Mouse (Mus musculus): ENCODE results near the gene Tent4b. TPM values are rescaled to one million over a fixed set of nuclear protein-coding genes. Genes with fewer than 3 reads are reported as not detected.
"Not testable (repeated sequence)": the region's sequence is repeated elsewhere in the genome, so short reads cannot be mapped to it uniquely, and the experiment has no call there.

Tent4b gene
- polyA plus RNA-seq, 1 experiment from 2014 or later, result 14.5 TPM

GRCm38 (mm10) chr8:88197328-88197727 is 1.7 kb upstream of the Tent4b start:
- Histone ChIP-seq H3K27ac (ENCODE audit: low read depth, low read length) (no peak overlapping the region), H3K4me2 (replicated peaks; ENCODE audit: low read depth, low read length) (no peak overlapping the region), H3K27me3 (ENCODE audit: control insufficient read depth, insufficient read depth, low read length) (no peaks in the 10 kb centered on the region), H3K9ac (ENCODE audit: low read depth, low read length) (no peak overlapping the region), H3K36me3 (ENCODE audit: control insufficient read depth, insufficient read depth, low read length) (no peaks in the 10 kb centered on the region), H3K4me3 (ENCODE audit: low read depth, low read length) (no peak overlapping the region), H3K4me1 (replicated peaks; ENCODE audit: control insufficient read depth, insufficient read depth, low read length) (peaks cover 8% of the 10 kb centered on the region), H3K9me3 (ENCODE audit: control insufficient read depth, low read length) (no peaks in the 10 kb centered on the region)
- no peak for ATAC-seq (ENCODE audit: low FRiP score)
- 59% methylated on average over 3 of the region's 3 CpGs for WGBS
- DNase-seq (ENCODE audit: low spot score), result no peak

- H3K36me3 ChIP-seq (ENCODE audit: control insufficient read depth, insufficient read depth, low read length), result no peaks in the 10 kb centered on the region
- peak overlapping the region; percentile 93 for H3K27ac ChIP-seq (ENCODE audit: low read depth, low read length)
- H3K27me3 ChIP-seq (ENCODE audit: control insufficient read depth, insufficient read depth, low read length), result no peaks in the 10 kb centered on the region
- ATAC-seq (ENCODE audit: low FRiP score), result no peak
- no peak for DNase-seq (ENCODE audit: low spot score)
- no peaks in the 10 kb centered on the region for H3K9me3 ChIP-seq (ENCODE audit: control insufficient read depth, low read length)
- WGBS, result under 1% methylated on average over 10 of the region's 10 CpGs
- H3K4me2 ChIP-seq (replicated peaks; ENCODE audit: low read depth, low read length), result peak overlapping the region; percentile 72
- H3K9ac ChIP-seq (ENCODE audit: low read depth, low read length), result peak overlapping the region; percentile 87
- peak overlapping the region; percentile 81 for H3K4me3 ChIP-seq (ENCODE audit: low read depth, low read length)
- H3K4me1 ChIP-seq (replicated peaks; ENCODE audit: control insufficient read depth, insufficient read depth, low read length), result peaks cover 10% of the 10 kb centered on the region
These were observed 465 bp upstream of the Tent4b start for GRCm38 (mm10) chr8:88198551-88198944.

- Histone ChIP-seq H3K4me3 (ENCODE audit: low read depth, low read length) (peak overlapping the region; percentile 81), H3K9me3 (ENCODE audit: control insufficient read depth, low read length) (no peaks in the 10 kb centered on the region), H3K27ac (ENCODE audit: low read depth, low read length) (peak overlapping the region; percentile 93), H3K4me1 (replicated peaks; ENCODE audit: control insufficient read depth, insufficient read depth, low read length) (peaks cover 11% of the 10 kb centered on the region), H3K4me2 (replicated peaks; ENCODE audit: low read depth, low read length) (peak overlapping the region; percentile 72), H3K36me3 (ENCODE audit: control insufficient read depth, insufficient read depth, low read length) (no peaks in the 10 kb centered on the region), H3K27me3 (ENCODE audit: control insufficient read depth, insufficient read depth, low read length) (no peaks in the 10 kb centered on the region), H3K9ac (ENCODE audit: low read depth, low read length) (peak overlapping the region; percentile 87)
- DNase-seq (ENCODE audit: low spot score) (peak; percentile 60), ATAC-seq (ENCODE audit: low FRiP score) (peak; percentile 66)
- under 1% methylated on average over 74 of the region's 117 CpGs for WGBS
These were observed 938 bp downstream of the Tent4b start for GRCm38 (mm10) chr8:88199700-88200601.

- no peaks in the 10 kb centered on the region for H3K9me3 ChIP-seq (ENCODE audit: control insufficient read depth, low read length)
- ATAC-seq (ENCODE audit: low FRiP score) (no peak), DNase-seq (ENCODE audit: low spot score) (no peak)
- 0 out of 2 replicates have a peak overlapping the region, but pooled peaks have one; percentile 0 for H3K9ac ChIP-seq (ENCODE audit: low read depth, low read length)
- no peaks in the 10 kb centered on the region for H3K27me3 ChIP-seq (ENCODE audit: control insufficient read depth, insufficient read depth, low read length)
- H3K36me3 ChIP-seq (ENCODE audit: control insufficient read depth, insufficient read depth, low read length), result no peaks in the 10 kb centered on the region
- H3K27ac ChIP-seq (ENCODE audit: low read depth, low read length), result no peak overlapping the region
- H3K4me2 ChIP-seq (replicated peaks; ENCODE audit: low read depth, low read length), result peak overlapping the region; percentile 72
- peaks cover 11% of the 10 kb centered on the region for H3K4me1 ChIP-seq (replicated peaks; ENCODE audit: control insufficient read depth, insufficient read depth, low read length)
- H3K4me3 ChIP-seq (ENCODE audit: low read depth, low read length), result peak overlapping the region; percentile 81
- WGBS, result 32% methylated on average over 10 of the region's 10 CpGs
These were observed 1.9 kb downstream of the Tent4b start for GRCm38 (mm10) chr8:88200724-88201495.

GRCm38 (mm10) chr8:88201641-88202040 is 2.6 kb downstream of the Tent4b start:
- Histone ChIP-seq H3K27ac (ENCODE audit: low read depth, low read length) (no peak overlapping the region), H3K36me3 (ENCODE audit: control insufficient read depth, insufficient read depth, low read length) (no peaks in the 10 kb centered on the region), H3K4me2 (replicated peaks; ENCODE audit: low read depth, low read length) (no peak overlapping the region), H3K4me1 (replicated peaks; ENCODE audit: control insufficient read depth, insufficient read depth, low read length) (peaks cover 11% of the 10 kb centered on the region), H3K27me3 (ENCODE audit: control insufficient read depth, insufficient read depth, low read length) (no peaks in the 10 kb centered on the region), H3K4me3 (ENCODE audit: low read depth, low read length) (no peak overlapping the region), H3K9ac (ENCODE audit: low read depth, low read length) (no peak overlapping the region), H3K9me3 (ENCODE audit: control insufficient read depth, low read length) (no peaks in the 10 kb centered on the region)
- DNase-seq (ENCODE audit: low spot score) (no peak), ATAC-seq (ENCODE audit: low FRiP score) (no peak)
- 68% methylated on average over 3 of the region's 3 CpGs for WGBS

GRCm38 (mm10) chr8:88206016-88206415 is 7.0 kb downstream of the Tent4b start:
- Histone ChIP-seq H3K9me3 (ENCODE audit: control insufficient read depth, low read length) (no peaks in the 10 kb centered on the region), H3K27ac (ENCODE audit: low read depth, low read length) (no peak overlapping the region), H3K4me2 (replicated peaks; ENCODE audit: low read depth, low read length) (no peak overlapping the region), H3K27me3 (ENCODE audit: control insufficient read depth, insufficient read depth, low read length) (no peaks in the 10 kb centered on the region), H3K36me3 (ENCODE audit: control insufficient read depth, insufficient read depth, low read length) (no peaks in the 10 kb centered on the region), H3K4me3 (ENCODE audit: low read depth, low read length) (no peak overlapping the region), H3K4me1 (replicated peaks; ENCODE audit: control insufficient read depth, insufficient read depth, low read length) (peaks cover 11% of the 10 kb centered on the region), H3K9ac (ENCODE audit: low read depth, low read length) (no peak overlapping the region)
- 74% methylated on average over 9 of the region's 9 CpGs for WGBS
- DNase-seq (ENCODE audit: low spot score) (no peak), ATAC-seq (ENCODE audit: low FRiP score) (no peak)

- Histone ChIP-seq H3K27me3 (ENCODE audit: control insufficient read depth, insufficient read depth, low read length) (no peaks in the 10 kb centered on the region), H3K27ac (ENCODE audit: low read depth, low read length) (no peak overlapping the region), H3K36me3 (ENCODE audit: control insufficient read depth, insufficient read depth, low read length) (no peaks in the 10 kb centered on the region), H3K9me3 (ENCODE audit: control insufficient read depth, low read length) (no peaks in the 10 kb centered on the region), H3K4me1 (replicated peaks; ENCODE audit: control insufficient read depth, insufficient read depth, low read length) (0 out of 2 replicates have a peak, but pooled peaks cover 4% of the 10 kb centered on the region), H3K9ac (ENCODE audit: low read depth, low read length) (no peak overlapping the region), H3K4me2 (replicated peaks; ENCODE audit: low read depth, low read length) (no peak overlapping the region), H3K4me3 (ENCODE audit: low read depth, low read length) (no peak overlapping the region)
- WGBS, result 93% methylated on average over 7 of the region's 7 CpGs
- no peak for DNase-seq (ENCODE audit: low spot score)
- ATAC-seq (ENCODE audit: low FRiP score), result no peak
These were observed 8.3 kb downstream of the Tent4b start for GRCm38 (mm10) chr8:88207121-88207821.

GRCm38 (mm10) chr8:88209930-88210827 is 11.2 kb downstream of the Tent4b start:
- 85% methylated on average over 5 of the region's 6 CpGs for WGBS
- not testable (repeated sequence) for H3K27ac ChIP-seq (ENCODE audit: low read depth, low read length); H3K27me3 ChIP-seq (ENCODE audit: control insufficient read depth, insufficient read depth, low read length); H3K9ac ChIP-seq (ENCODE audit: low read depth, low read length); H3K4me1 ChIP-seq (replicated peaks; ENCODE audit: control insufficient read depth, insufficient read depth, low read length); H3K36me3 ChIP-seq (ENCODE audit: control insufficient read depth, insufficient read depth, low read length); ATAC-seq (ENCODE audit: low FRiP score); H3K4me3 ChIP-seq (ENCODE audit: low read depth, low read length); H3K4me2 ChIP-seq (replicated peaks; ENCODE audit: low read depth, low read length); H3K9me3 ChIP-seq (ENCODE audit: control insufficient read depth, low read length); DNase-seq (ENCODE audit: low spot score)

Measured in hindbrain, embryonic 11.5 days (tissue).